Mouse (Mus musculus): ENCODE data around the gene Gng13.

Gng13 gene

GRCm38 (mm10) chr17:25716711-25717637 lies at the start of gene Gng13:
Gene Gng13, plus strand, starts transcription at chr17:25717171.
- DNase-seq (ENCODE audit: low spot score in 2 of 2) = no peak

- no peak for DNase-seq (ENCODE audit: low spot score in 2 of 2)
These were observed 48.4 kb upstream of the Gng13 start for GRCm38 (mm10) chr17:25668481-25669055.

GRCm38 (mm10) chr17:25672982-25673381 lies 44.0 kb upstream of the Gng13 start:
- DNase-seq (ENCODE audit: low spot score in 2 of 2) = no peak

GRCm38 (mm10) chr17:25677969-25678368 lies 39.0 kb upstream of the Gng13 start:
- DNase-seq (ENCODE audit: low spot score in 2 of 2) = peak in 1 of 2 experiments; percentile 23

GRCm38 (mm10) chr17:25679818-25680217 lies 37.2 kb upstream of the Gng13 start:
- DNase-seq (ENCODE audit: low spot score in 2 of 2) = no peak

GRCm38 (mm10) chr17:25681636-25682035 lies 35.3 kb upstream of the Gng13 start:
- DNase-seq (ENCODE audit: low spot score in 2 of 2) = no peak

GRCm38 (mm10) chr17:25686323-25686722 lies 30.6 kb upstream of the Gng13 start:
- DNase-seq (ENCODE audit: low spot score in 2 of 2) = peak in 1 of 2 experiments; percentile 44

GRCm38 (mm10) chr17:25688922-25689321 lies 28.0 kb upstream of the Gng13 start:
- DNase-seq (ENCODE audit: low spot score in 2 of 2) = no peak

- DNase-seq (ENCODE audit: low spot score in 2 of 2) = no peak
These were observed 20.7 kb upstream of the Gng13 start for GRCm38 (mm10) chr17:25696263-25696662.

- DNase-seq (ENCODE audit: low spot score in 2 of 2) = peak; percentile 49 to 80
These were observed 18.5 kb upstream of the Gng13 start for GRCm38 (mm10) chr17:25698446-25698845.

GRCm38 (mm10) chr17:25700863-25701496 lies 16.0 kb upstream of the Gng13 start:
- peak in 1 of 2 experiments; percentile 39 for DNase-seq (ENCODE audit: low spot score in 2 of 2)

- DNase-seq (ENCODE audit: low spot score in 2 of 2) = no peak
These were observed 7.0 kb upstream of the Gng13 start for GRCm38 (mm10) chr17:25709994-25710393.

- DNase-seq (ENCODE audit: low spot score in 2 of 2) = no peak
These were observed 5.8 kb upstream of the Gng13 start for GRCm38 (mm10) chr17:25711136-25711535.

- no peak for DNase-seq (ENCODE audit: low spot score in 2 of 2)
These were observed 1.3 kb upstream of the Gng13 start for GRCm38 (mm10) chr17:25715627-25716026.

GRCm38 (mm10) chr17:25716130-25716529 lies 841 bp upstream of the Gng13 start:
- no peak for DNase-seq (ENCODE audit: low spot score in 2 of 2)

GRCm38 (mm10) chr17:25717691-25718090 lies 720 bp downstream of the Gng13 start:
- DNase-seq (ENCODE audit: low spot score in 2 of 2) = no peak

GRCm38 (mm10) chr17:25721476-25721875 lies 4.5 kb downstream of the Gng13 start:
- DNase-seq (ENCODE audit: low spot score in 2 of 2) = no peak

GRCm38 (mm10) chr17:25723470-25723869 lies 6.5 kb downstream of the Gng13 start:
- no peak for DNase-seq (ENCODE audit: low spot score in 2 of 2)

GRCm38 (mm10) chr17:25723919-25724318 lies 6.9 kb downstream of the Gng13 start:
- no peak for DNase-seq (ENCODE audit: low spot score in 2 of 2)

GRCm38 (mm10) chr17:25725264-25725663 lies 8.3 kb downstream of the Gng13 start:
- no peak for DNase-seq (ENCODE audit: low spot score in 2 of 2)

- peak; percentile 94 to 99 for DNase-seq (ENCODE audit: low spot score in 2 of 2)
These were observed 10.5 kb downstream of the Gng13 start, which contains the start of the genes Chtf18 and Rpusd1 for GRCm38 (mm10) chr17:25727265-25728008. Gene Chtf18, minus strand, starts transcription at chr17:25727419. Gene Rpusd1, plus strand, starts transcription at chr17:25727670.

GRCm38 (mm10) chr17:25728009-25728270 lies 11.0 kb downstream of the Gng13 start:
- DNase-seq (ENCODE audit: low spot score in 2 of 2) = no peak
